Mouse (Mus musculus) lung, embryonic 16.5 days (tissue): ENCODE results near the gene Hist1h4h. TPM values are rescaled to one million over a fixed set of nuclear protein-coding genes. Genes with fewer than 3 reads are reported as not detected.
A peak's percentile ranks its signal among the peaks of the same experiment; 100 is the strongest.

Experiments
- ATAC-seq: fragments of 200-750 bp; cut with Nextera tagmentation; 2 replicates; pipeline ENCODE4 v1.8.0; 2017; ENCODE audit warnings: low read depth, mild to moderate bottlenecking, moderate library complexity
- H3K27ac ChIP-seq: fragments of 300-500 bp; sonication (generic); 2 replicates; pipeline ENCODE4 v1.5.1; 2014; ENCODE audit warnings: mild to moderate bottlenecking, control low read depth, low read length
- H3K27me3 ChIP-seq: fragments of 300-500 bp; sonication (generic); 2 replicates; pipeline ENCODE4 v1.6.1; 2014; ENCODE audit warnings: low read depth, low read length, mixed read lengths; ENCODE audit not compliant: control insufficient read depth, insufficient read depth
- H3K36me3 ChIP-seq: fragments of 300-500 bp; sonication (generic); 2 replicates; pipeline ENCODE4 v1.6.1; 2014; ENCODE audit warnings: low read length; ENCODE audit not compliant: control insufficient read depth, insufficient read depth
- H3K4me1 ChIP-seq: fragments of 300-500 bp; sonication (generic); replicated peaks from 2 replicates; pipeline ENCODE4 v1.6.1; 2014; ENCODE audit warnings: low read length, mixed read lengths; ENCODE audit not compliant: control insufficient read depth, insufficient read depth
- H3K4me2 ChIP-seq: fragments of 300-500 bp; sonication (generic); 2 replicates; pipeline ENCODE4 v1.6.1; 2014; ENCODE audit warnings: low read depth, low read length, control low read depth
- H3K4me3 ChIP-seq: fragments of 300-500 bp; sonication (generic); 2 replicates; pipeline ENCODE4 v1.5.1; 2014; ENCODE audit warnings: mild to moderate bottlenecking, low read length, control low read depth
- H3K9ac ChIP-seq: fragments of 300-500 bp; sonication (generic); 2 replicates; pipeline ENCODE4 v1.6.1; 2014; ENCODE audit warnings: low read length, control low read depth
- H3K9me3 ChIP-seq: fragments of 300-500 bp; sonication (generic); 2 replicates; pipeline ENCODE4 v1.6.1; 2016; ENCODE audit warnings: low read length; ENCODE audit not compliant: control insufficient read depth
- WGBS: fragments of 180-500 bp; shearing (Covaris S2); extraction: QIAGEN DNeasy Blood & Tissue Kit; methylation state at CpG from one replicate; pipeline ENCODE4 v1.1.7; 2014; 5-methylcytosine and 5-hydroxymethylcytosine counted together
- polyA plus RNA-seq: library from polyadenylated mRNA; unstranded; fragments of >200 nt; fragmentation: Nextera tagmentation; extraction: Ambion mirVana; gene quantifications from 2 replicates; pipeline ENCODE4 v1.2.1, GENCODE M21; 2015

Hist1h4h gene
- 4.3 and 8.4 TPM in 2 replicates for polyA plus RNA-seq

GRCm38 (mm10) chr13:23530901-23531875 is at the start of gene Hist1h4h:
Gene Hist1h4h, plus strand, starts transcription at chr13:23531050.
- Histone ChIP-seq H3K9ac (peak within 1 kb of the TSS; percentile 73), H3K4me2 (peak within 1 kb of the TSS; percentile 58), H3K36me3 (no peaks in the 10 kb centered on the region), H3K9me3 (no peaks in the 10 kb centered on the region), H3K4me1 (peaks cover 15% of the 10 kb centered on the region), H3K4me3 (peak within 1 kb of the TSS; percentile 52), H3K27ac (peak within 1 kb of the TSS; percentile 97), H3K27me3 (no peaks in the 10 kb centered on the region)
- under 1% methylated on average over 54 of the region's 70 CpGs for WGBS
- ATAC-seq: peak; percentile 81

GRCm38 (mm10) chr13:23483153-23483552 is 47.7 kb upstream of the Hist1h4h start:
- H3K4me2 ChIP-seq: no peak overlapping the region
- H3K27ac ChIP-seq: no peak overlapping the region
- H3K4me1 ChIP-seq: no peaks in the 10 kb centered on the region
- no peak overlapping the region for H3K4me3 ChIP-seq
- no peaks in the 10 kb centered on the region for H3K36me3 ChIP-seq
- H3K9ac ChIP-seq: no peak overlapping the region
- H3K27me3 ChIP-seq: no peaks in the 10 kb centered on the region
- H3K9me3 ChIP-seq: no peaks in the 10 kb centered on the region
- no peak for ATAC-seq
- 84% methylated on average over 2 of the region's 2 CpGs for WGBS

- no peak overlapping the region for H3K27ac ChIP-seq
- H3K36me3 ChIP-seq: no peaks in the 10 kb centered on the region
- no peaks in the 10 kb centered on the region for H3K27me3 ChIP-seq
- ATAC-seq: no peak
- no peak overlapping the region for H3K4me2 ChIP-seq
- H3K9ac ChIP-seq: no peak overlapping the region
- H3K4me3 ChIP-seq: no peak overlapping the region
- H3K4me1 ChIP-seq: no peaks in the 10 kb centered on the region; the same call in 1 of the 2 replicates
- WGBS: 36% methylated on average over 5 of the region's 5 CpGs
- no peaks in the 10 kb centered on the region for H3K9me3 ChIP-seq
These were observed 45.6 kb upstream of the Hist1h4h start for GRCm38 (mm10) chr13:23485271-23485670.

GRCm38 (mm10) chr13:23488400-23489322 is 42.2 kb upstream of the Hist1h4h start, which contains the start of gene Btn2a2:
Gene Btn2a2, minus strand, starts transcription at chr13:23488857.
- 3% methylated on average over 13 of the region's 14 CpGs for WGBS
- Histone ChIP-seq H3K4me2 (peak within 1 kb of the TSS; percentile 61), H3K27ac (no peak within 1 kb of the TSS), H3K9me3 (no peaks in the 10 kb centered on the region), H3K9ac (no peak within 1 kb of the TSS), H3K4me1 (no peaks in the 10 kb centered on the region; the same call in 1 of the 2 replicates), H3K27me3 (no peaks in the 10 kb centered on the region), H3K4me3 (peak within 1 kb of the TSS; percentile 31), H3K36me3 (no peaks in the 10 kb centered on the region)
- peak; percentile 94 for ATAC-seq

GRCm38 (mm10) chr13:23490863-23491262 is 40.0 kb upstream of the Hist1h4h start:
- no peak for ATAC-seq
- H3K9ac ChIP-seq: no peak overlapping the region
- no peaks in the 10 kb centered on the region; the same call in 1 of the 2 replicates for H3K4me1 ChIP-seq
- no peaks in the 10 kb centered on the region for H3K36me3 ChIP-seq
- H3K4me3 ChIP-seq: no peak overlapping the region
- H3K4me2 ChIP-seq: no peak overlapping the region
- 52% methylated on average over 1 of the region's 1 CpGs for WGBS
- no peaks in the 10 kb centered on the region for H3K27me3 ChIP-seq
- H3K27ac ChIP-seq: no peak overlapping the region
- no peaks in the 10 kb centered on the region for H3K9me3 ChIP-seq

- 20% methylated on average over 1 of the region's 1 CpGs for WGBS
- H3K4me1 ChIP-seq: no peaks in the 10 kb centered on the region; the same call in 1 of the 2 replicates
- no peak overlapping the region for H3K4me3 ChIP-seq
These were observed 39.6 kb upstream of the Hist1h4h start for GRCm38 (mm10) chr13:23491263-23491662.

GRCm38 (mm10) chr13:23491990-23492389 is 38.9 kb upstream of the Hist1h4h start:
- H3K4me3 ChIP-seq: peak overlapping the region; percentile 39
- peak overlapping the region; percentile 52; the same call in 1 of the 2 replicates for H3K9ac ChIP-seq
- WGBS: 13% methylated on average over 14 of the region's 14 CpGs
- no peaks in the 10 kb centered on the region for H3K9me3 ChIP-seq
- no peaks in the 10 kb centered on the region for H3K36me3 ChIP-seq
- H3K27me3 ChIP-seq: no peaks in the 10 kb centered on the region
- H3K27ac ChIP-seq: no peak overlapping the region
- peak overlapping the region; percentile 53 for H3K4me2 ChIP-seq
- no peak for ATAC-seq
- H3K4me1 ChIP-seq: no peaks in the 10 kb centered on the region; the same call in 1 of the 2 replicates

More at GRCm38 (mm10) chr13:23491263-23491662, 39.6 kb upstream of the Hist1h4h start:
- Histone ChIP-seq H3K4me2 (no peak overlapping the region), H3K9ac (no peak overlapping the region), H3K27ac (no peak overlapping the region), H3K27me3 (no peaks in the 10 kb centered on the region), H3K36me3 (no peaks in the 10 kb centered on the region), H3K9me3 (no peaks in the 10 kb centered on the region)
- no peak for ATAC-seq

- no peak overlapping the region for H3K9ac ChIP-seq
- H3K27me3 ChIP-seq: no peaks in the 10 kb centered on the region
- no peak overlapping the region for H3K27ac ChIP-seq
- H3K4me1 ChIP-seq: peaks cover 12% of the 10 kb centered on the region; the same call in 1 of the 2 replicates
- H3K4me2 ChIP-seq: no peak overlapping the region
- no peaks in the 10 kb centered on the region for H3K36me3 ChIP-seq
- ATAC-seq: no peak
- WGBS: 81% methylated on average over 6 of the region's 6 CpGs
- no peak overlapping the region for H3K4me3 ChIP-seq
- no peaks in the 10 kb centered on the region for H3K9me3 ChIP-seq
These were observed 35.3 kb upstream of the Hist1h4h start for GRCm38 (mm10) chr13:23495526-23495925.
